Mouse (Mus musculus): ENCODE measurements around the gene Utp20.

Gene Utp20

GRCm38 (mm10) chr10:88716986-88717755 is 109.4 kb downstream of the Utp20 start:
- DNase-seq (ENCODE audit: low read depth, low spot score) = no peak

GRCm38 (mm10) chr10:88715621-88716020 is 111.0 kb downstream of the Utp20 start:
- DNase-seq (ENCODE audit: low read depth, low spot score) = no peak

GRCm38 (mm10) chr10:88714744-88715143 is 111.9 kb downstream of the Utp20 start:
- DNase-seq (ENCODE audit: low read depth, low spot score) = no peak

GRCm38 (mm10) chr10:88712359-88712758 is 114.2 kb downstream of the Utp20 start:
- no peak for DNase-seq (ENCODE audit: low read depth, low spot score)

- DNase-seq (ENCODE audit: low read depth, low spot score) = no peak
Measured at GRCm38 (mm10) chr10:88708671-88709523, 117.7 kb downstream of the Utp20 start.

GRCm38 (mm10) chr10:88700938-88701337 is 125.7 kb downstream of the Utp20 start:
- DNase-seq (ENCODE audit: low read depth, low spot score) = no peak
